Mouse (Mus musculus): Measurements from ENCODE around the gene Sfrp2.

DNA sequence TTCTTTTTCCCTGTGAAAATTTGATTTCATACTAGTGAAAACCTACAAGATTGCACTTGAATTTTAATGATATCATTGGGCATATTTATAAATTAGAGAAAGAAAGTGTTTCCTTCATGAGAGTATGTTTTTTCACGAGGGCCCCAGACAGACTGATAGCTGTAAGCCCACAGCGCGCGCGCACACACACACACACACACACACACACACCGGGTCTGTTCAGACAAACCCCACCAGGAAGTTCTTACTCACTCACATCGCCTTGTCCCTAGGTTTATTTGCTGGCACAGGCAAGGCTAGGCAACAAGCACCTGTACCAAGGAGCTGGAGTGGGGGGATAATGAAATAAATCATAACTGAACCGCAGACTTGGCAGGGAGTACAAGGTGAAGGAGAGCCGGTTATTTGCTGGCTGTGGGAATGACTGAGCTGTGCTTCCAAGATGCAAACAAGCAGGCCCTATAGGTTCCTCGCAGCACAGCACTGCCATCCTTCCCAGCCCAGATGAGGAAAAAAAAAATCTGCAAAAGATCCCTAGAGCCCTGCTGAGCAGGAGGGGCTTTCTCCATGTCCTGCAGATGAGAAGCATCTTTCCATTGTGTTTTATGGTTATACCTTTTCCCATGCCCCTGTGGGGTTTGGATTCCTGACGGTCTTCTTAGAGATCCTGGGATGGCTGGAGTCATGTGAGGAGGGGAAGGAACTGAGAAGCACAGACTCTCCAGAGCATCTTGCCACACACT, 2.3 kb downstream of the Sfrp2 start:
- TF ChIP-seq CTCF (IDR thresholded peaks at IDR 0.05), result no peak
- no peak for TF ChIP-seq EP300 (IDR thresholded peaks at IDR 0.05)

Measured in lung, postnatal 0 days (tissue).